Mouse (Mus musculus) forebrain, embryonic 12.5 days (tissue): Measurements from ENCODE around the gene Elfn2. TPM values are rescaled to one million over a fixed set of nuclear protein-coding genes. Genes with fewer than 3 reads are reported as not detected.
A peak's percentile ranks its signal among the peaks of the same experiment; 100 is the strongest.

Experiments
- ATAC-seq: fragments of 200-750 bp; cut with Nextera tagmentation; 2 replicates; pipeline ENCODE4 v1.8.0; 2017; ENCODE audit warnings: moderate TSS enrichment; ENCODE audit not compliant: low FRiP score
- H3K27ac ChIP-seq: fragments of 300-500 bp; sonication (generic); 2 replicates; pipeline ENCODE4 v1.5.1; 2016; ENCODE audit warnings: mild to moderate bottlenecking
- H3K27me3 ChIP-seq: fragments of 300-500 bp; sonication (generic); 2 replicates; pipeline ENCODE4 v1.6.1; 2016; ENCODE audit warnings: mild to moderate bottlenecking
- H3K36me3 ChIP-seq: fragments of 300-500 bp; sonication (generic); replicated peaks from 2 replicates; pipeline ENCODE4 v1.6.1; 2016; ENCODE audit warnings: mild to moderate bottlenecking
- H3K4me1 ChIP-seq: fragments of 300-500 bp; sonication (generic); 2 replicates; pipeline ENCODE4 v1.6.1; 2016
- H3K4me2 ChIP-seq: fragments of 300-500 bp; sonication (generic); 2 replicates; pipeline ENCODE4 v1.6.1; 2016; ENCODE audit warnings: mild to moderate bottlenecking, moderate library complexity
- H3K4me3 ChIP-seq: fragments of 300-500 bp; sonication (generic); replicated peaks from 2 replicates; pipeline ENCODE4 v1.5.1; 2016; ENCODE audit warnings: mild to moderate bottlenecking
- H3K9ac ChIP-seq: fragments of 300-500 bp; sonication (generic); 2 replicates; pipeline ENCODE4 v1.6.1; 2016; ENCODE audit warnings: mild to moderate bottlenecking
- H3K9me3 ChIP-seq: fragments of 300-500 bp; sonication (generic); 2 replicates; pipeline ENCODE4 v1.6.1; 2016
- WGBS: fragments of 180-500 bp; shearing (Covaris S2); methylation state at CpG from one replicate; pipeline ENCODE4 v1.1.7; 2016; 5-methylcytosine and 5-hydroxymethylcytosine counted together
- polyA plus RNA-seq: library from polyadenylated mRNA; unstranded; fragments of >200 nt; fragmentation: Nextera tagmentation; extraction: Ambion mirVana; gene quantifications from 2 replicates; pipeline ENCODE4 v1.2.1, GENCODE M21; 2016

Gene Elfn2
- polyA plus RNA-seq = 1.2 TPM in 2 replicates

DNA sequence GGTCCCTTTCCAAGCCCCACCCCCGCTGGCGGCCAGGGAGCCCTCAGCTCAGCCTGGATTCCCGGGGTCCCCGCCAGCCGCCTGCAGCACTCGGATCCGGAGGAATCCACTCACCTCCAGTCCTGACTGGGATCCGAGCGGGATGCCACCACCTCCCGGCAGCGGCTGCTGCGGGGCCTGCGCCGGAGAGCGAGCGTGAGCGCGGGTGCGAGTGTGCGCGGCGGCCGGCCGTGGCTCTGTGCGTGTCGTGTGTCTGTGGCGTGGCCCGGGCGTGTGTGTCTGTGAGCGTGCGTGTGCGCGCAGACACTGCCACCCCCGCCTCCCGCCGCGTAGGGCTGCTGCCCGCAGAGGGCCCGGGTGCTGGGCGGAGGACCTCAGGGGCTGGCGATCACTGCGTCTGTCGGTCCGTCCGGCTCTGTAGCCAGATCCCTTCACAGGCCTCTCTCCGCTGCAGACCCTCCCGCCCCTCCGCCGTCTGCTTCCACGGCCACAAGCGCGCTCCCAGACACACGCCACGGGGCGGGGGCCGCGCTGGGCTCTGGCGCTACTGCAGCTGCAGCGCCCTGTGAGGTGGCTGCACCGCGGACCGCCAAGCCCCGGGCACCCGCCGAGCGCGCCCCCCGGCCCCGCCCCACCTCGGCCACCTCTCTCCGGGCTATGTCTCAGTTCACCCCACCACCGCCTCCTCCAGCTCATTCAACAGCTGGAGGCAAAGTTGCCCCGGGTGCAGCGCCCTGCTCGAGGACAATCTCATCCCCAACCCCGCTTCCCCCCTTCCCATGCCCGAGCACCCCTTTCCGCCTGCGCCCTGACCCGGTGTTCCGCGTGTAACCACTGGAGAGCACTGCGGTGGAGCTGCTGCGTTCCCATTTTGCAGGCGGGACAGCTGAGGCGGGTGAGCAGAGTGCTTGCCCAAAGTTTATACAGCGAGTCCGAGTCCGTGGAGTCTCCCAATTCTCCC lies at the start of gene Elfn2:
Gene Elfn2 (minus strand): TSS at position 482 of the 961 bp plus-strand sequence.
- Histone ChIP-seq H3K27ac (no peak within 1 kb of the TSS), H3K9me3 (no peaks in the 10 kb centered on the region), H3K36me3 (no peaks in the 10 kb centered on the region), H3K4me1 (peaks cover 25% of the 10 kb centered on the region), H3K4me2 (peak within 1 kb of the TSS; percentile 97), H3K4me3 (peak within 1 kb of the TSS; percentile 61), H3K27me3 (peaks cover 73% of the 10 kb centered on the region), H3K9ac (peak within 1 kb of the TSS; percentile 65)
- peak; percentile 44 for ATAC-seq
- WGBS = 1% methylated on average over 84 of the region's 89 CpGs

DNA sequence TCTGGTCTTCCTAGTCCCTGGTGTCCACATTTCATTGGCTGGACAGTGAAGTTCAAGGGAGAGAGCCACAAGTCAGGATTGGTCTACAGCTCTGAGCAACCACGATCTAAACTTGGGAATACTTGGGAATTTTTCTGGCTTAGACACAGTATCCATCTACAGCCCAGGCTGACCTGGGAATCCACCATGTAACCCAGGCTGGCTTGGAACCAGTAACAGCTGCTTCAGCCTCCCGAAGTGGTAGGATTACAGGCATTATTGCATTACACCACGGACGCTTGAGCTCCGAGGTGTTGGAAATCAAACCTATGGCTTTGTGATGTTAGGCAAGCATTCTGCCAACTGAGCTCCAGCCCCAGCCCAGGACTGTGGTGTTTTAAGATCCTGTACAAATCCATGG lies 45.1 kb upstream of the Elfn2 start:
- peaks cover 46% of the 10 kb centered on the region for H3K4me1 ChIP-seq

DNA sequence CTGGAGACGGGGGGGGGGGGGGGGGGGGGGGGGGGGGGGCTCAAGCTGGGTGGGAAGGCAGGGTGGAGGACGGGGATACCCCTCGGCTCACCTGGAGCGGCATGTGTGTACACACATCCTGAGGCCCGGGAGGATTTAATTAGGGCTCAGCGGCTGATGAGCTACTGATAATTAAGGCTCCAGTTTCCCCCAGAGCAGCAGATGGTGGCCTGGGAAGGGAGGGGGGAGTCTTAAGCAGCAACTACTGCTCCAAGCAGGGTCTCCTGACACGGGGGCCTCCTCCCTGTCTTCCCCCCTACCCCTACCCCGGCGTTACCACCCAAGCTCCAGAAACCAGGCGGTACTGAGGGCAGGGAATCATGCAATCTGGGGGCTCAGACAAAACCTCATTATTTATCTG lies 44.6 kb upstream of the Elfn2 start:
- H3K4me1 ChIP-seq = peaks cover 41% of the 10 kb centered on the region
- WGBS = 29% methylated on average over 9 of the region's 10 CpGs

More for the DNA sequence above, 45.1 kb upstream of the Elfn2 start:
- no peak overlapping the region for H3K4me2 ChIP-seq
- H3K27me3 ChIP-seq = no peaks in the 10 kb centered on the region
- WGBS = 75% methylated on average over 5 of the region's 5 CpGs
- peaks cover 86% of the 10 kb centered on the region for H3K36me3 ChIP-seq
- peak; percentile 7; the same call in 1 of the 2 replicates for ATAC-seq
- peak overlapping the region; percentile 83 for H3K27ac ChIP-seq
- no peak overlapping the region for H3K4me3 ChIP-seq
- no peak overlapping the region for H3K9ac ChIP-seq
- no peaks in the 10 kb centered on the region for H3K9me3 ChIP-seq

DNA sequence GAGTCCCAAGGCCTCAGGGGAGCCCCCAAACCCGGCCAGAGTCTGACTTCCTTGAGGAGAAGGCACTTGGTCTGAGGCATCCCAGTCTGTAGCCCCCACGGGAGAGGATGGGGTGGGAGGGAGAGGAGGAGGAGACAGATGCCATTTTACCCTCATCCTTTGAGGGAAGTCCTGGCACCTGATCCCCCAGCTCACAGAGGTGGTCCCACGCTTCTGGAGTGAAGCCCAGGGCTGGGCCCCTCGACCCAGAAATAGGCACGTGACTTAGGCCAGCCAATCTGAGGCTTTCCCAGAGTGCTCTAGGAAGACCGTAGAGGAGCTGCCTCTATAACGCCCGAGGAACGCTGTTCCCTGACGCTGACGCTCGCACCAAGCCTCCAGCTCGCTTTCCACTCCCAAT lies 42.5 kb upstream of the Elfn2 start:
- 86% methylated on average over 13 of the region's 13 CpGs for WGBS
- Histone ChIP-seq H3K9me3 (no peaks in the 10 kb centered on the region), H3K27me3 (no peaks in the 10 kb centered on the region), H3K4me2 (no peak overlapping the region), H3K4me1 (peaks cover 28% of the 10 kb centered on the region), H3K36me3 (peaks cover 87% of the 10 kb centered on the region), H3K27ac (no peak overlapping the region), H3K4me3 (no peak overlapping the region), H3K9ac (no peak overlapping the region)
- no peak for ATAC-seq

More for the DNA sequence above, 44.6 kb upstream of the Elfn2 start:
- Histone ChIP-seq H3K9me3 (no peaks in the 10 kb centered on the region), H3K9ac (no peak overlapping the region), H3K4me3 (no peak overlapping the region), H3K27ac (peak overlapping the region; percentile 83), H3K27me3 (no peaks in the 10 kb centered on the region), H3K36me3 (peaks cover 86% of the 10 kb centered on the region), H3K4me2 (no peak overlapping the region)
- peak; percentile 81 for ATAC-seq

DNA sequence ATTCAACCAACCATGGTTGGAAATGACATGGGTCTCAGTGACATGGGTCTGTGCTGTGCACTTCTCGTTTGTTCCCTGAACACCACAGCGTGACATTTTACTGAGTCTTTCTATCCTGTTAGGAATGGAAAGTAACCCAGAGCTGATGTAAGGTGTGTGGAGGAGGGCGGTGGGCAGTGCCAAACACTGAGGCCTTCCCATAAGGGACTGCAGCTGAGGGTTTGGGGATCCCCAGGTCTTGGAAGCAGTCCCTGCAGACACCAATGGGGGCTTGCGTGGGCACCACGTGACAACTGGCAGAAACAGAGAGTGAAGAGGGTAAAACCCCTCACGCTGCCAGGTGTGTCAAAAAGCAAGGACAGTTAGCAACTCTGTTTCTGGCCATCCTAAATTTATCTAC lies 39.6 kb upstream of the Elfn2 start:
- Histone ChIP-seq H3K36me3 (peaks cover 76% of the 10 kb centered on the region), H3K4me3 (no peak overlapping the region), H3K27me3 (no peaks in the 10 kb centered on the region), H3K27ac (no peak overlapping the region), H3K9ac (no peak overlapping the region), H3K4me1 (peaks cover 32% of the 10 kb centered on the region), H3K4me2 (no peak overlapping the region), H3K9me3 (no peaks in the 10 kb centered on the region)
- no peak for ATAC-seq
- 90% methylated on average over 6 of the region's 6 CpGs for WGBS

DNA sequence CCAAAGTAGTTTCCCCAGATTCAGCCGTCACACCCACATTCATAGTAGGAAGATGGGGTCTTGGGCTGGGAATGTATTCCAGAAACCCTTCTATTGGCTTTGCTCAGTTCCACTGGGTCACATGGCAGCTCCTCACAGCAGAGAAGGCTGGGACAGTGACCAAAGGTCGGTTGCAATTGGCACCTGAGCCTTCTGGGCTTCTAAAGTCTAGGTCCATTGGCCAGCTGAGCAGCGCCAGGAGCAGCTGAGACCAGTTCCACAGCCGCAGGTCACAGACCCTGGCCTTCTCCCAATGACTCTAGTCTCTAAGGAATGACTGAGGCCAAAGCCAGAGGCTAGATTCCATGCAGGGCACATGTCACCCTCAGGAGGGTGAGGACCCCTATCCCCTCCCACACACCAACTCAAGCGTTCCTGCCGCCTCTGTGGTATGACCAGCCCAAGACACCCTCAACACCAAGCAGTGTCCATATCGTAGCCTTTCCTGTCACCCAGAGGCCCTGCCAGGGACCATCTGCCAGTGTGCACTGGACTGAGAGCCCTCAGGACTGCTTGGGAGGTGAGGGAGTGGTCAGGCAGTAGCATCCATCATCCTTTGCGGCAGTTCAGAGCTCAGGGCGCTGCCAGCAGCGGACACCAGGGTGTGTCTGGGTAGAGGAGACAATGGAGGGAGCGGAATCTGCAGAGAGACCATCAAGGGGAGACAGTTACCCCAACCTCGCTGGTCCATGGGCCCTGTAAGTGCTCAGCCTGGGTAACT lies 37.6 kb upstream of the Elfn2 start:
- H3K27ac ChIP-seq = peak overlapping the region; percentile 56; the same call in 1 of the 2 replicates

DNA sequence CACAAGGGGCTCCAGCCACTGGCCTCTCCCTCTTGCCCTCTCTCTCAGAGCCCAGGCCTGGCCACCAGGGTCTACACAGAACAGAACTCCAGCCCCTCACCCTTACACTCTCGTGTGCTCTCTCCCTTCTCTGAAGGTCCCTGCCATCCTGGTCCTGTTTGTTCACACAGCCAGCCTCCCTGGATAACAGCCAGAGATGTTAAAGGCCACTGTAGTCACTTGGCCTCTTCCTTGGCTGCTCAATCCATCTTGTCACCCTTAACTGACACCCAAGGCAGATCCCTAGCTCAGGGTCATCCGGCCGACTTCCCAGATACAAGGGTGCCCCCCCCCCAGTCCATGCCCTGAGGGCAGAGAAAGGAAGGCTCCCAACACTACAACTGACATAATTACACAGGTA lies 36.7 kb upstream of the Elfn2 start:
- Histone ChIP-seq H3K9ac (no peak overlapping the region), H3K4me1 (peaks cover 36% of the 10 kb centered on the region), H3K27ac (peak overlapping the region; percentile 70), H3K36me3 (peaks cover 50% of the 10 kb centered on the region), H3K27me3 (no peaks in the 10 kb centered on the region), H3K4me2 (no peak overlapping the region), H3K4me3 (no peak overlapping the region), H3K9me3 (no peaks in the 10 kb centered on the region)
- no peak for ATAC-seq
- 86% methylated on average over 3 of the region's 3 CpGs for WGBS

More for the DNA sequence above, 37.6 kb upstream of the Elfn2 start:
- peaks cover 59% of the 10 kb centered on the region for H3K36me3 ChIP-seq
- H3K4me1 ChIP-seq = peaks cover 27% of the 10 kb centered on the region
- WGBS = 85% methylated on average over 12 of the region's 12 CpGs
- no peaks in the 10 kb centered on the region for H3K9me3 ChIP-seq
- no peak overlapping the region for H3K4me3 ChIP-seq
- H3K4me2 ChIP-seq = no peak overlapping the region
- no peak overlapping the region for H3K9ac ChIP-seq
- H3K27me3 ChIP-seq = no peaks in the 10 kb centered on the region
- ATAC-seq = no peak

DNA sequence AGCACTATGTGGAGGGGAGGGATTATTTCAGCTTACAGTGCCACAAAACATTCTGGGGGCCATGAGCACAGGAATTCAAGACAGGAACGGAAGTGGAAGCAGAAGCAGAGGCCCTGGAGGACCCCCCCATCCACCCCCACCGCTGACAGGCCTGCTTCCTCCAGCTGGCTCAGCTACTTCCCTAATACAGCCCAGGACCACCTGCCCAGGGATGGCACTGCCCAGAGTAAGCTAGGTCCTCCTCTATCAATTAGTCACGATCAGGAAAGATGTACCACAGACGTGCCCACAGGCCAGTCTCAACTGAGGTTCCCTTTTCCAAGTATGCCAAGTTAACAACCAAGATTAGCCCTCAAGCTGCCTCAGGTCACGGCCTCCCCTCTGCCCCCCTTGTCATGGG lies 35.6 kb upstream of the Elfn2 start:
- H3K36me3 ChIP-seq = peaks cover 39% of the 10 kb centered on the region
- no peak overlapping the region for H3K4me2 ChIP-seq
- no peak for ATAC-seq
- H3K9ac ChIP-seq = no peak overlapping the region
- no peak overlapping the region for H3K4me3 ChIP-seq
- no peaks in the 10 kb centered on the region for H3K9me3 ChIP-seq
- H3K4me1 ChIP-seq = peaks cover 40% of the 10 kb centered on the region
- no peaks in the 10 kb centered on the region for H3K27me3 ChIP-seq
- H3K27ac ChIP-seq = peak overlapping the region; percentile 70
- WGBS = 88% methylated on average over 5 of the region's 5 CpGs

DNA sequence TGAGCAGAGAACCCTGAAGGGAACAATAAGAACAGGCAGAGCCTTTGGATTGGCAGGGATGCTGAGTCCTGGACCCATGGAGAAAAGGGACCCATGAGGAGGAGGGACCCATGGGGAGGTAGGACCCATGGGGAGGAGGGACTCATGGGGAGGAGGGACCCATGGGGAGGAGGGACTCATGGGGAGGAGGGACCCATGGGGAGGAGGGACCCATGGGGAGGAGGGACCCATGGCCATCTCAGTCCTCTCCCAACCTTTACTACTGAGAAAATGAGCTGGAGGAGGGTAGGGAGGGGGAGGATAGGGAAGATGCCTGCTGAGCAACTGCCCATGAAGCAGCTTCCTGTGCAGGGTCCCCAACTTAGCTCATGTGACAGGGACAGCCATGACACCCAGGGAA lies 34.4 kb upstream of the Elfn2 start:
- Histone ChIP-seq H3K27ac (no peak overlapping the region; the same call in 1 of the 2 replicates), H3K4me3 (no peak overlapping the region), H3K4me2 (no peak overlapping the region), H3K36me3 (peaks cover 27% of the 10 kb centered on the region), H3K4me1 (peaks cover 40% of the 10 kb centered on the region), H3K27me3 (no peaks in the 10 kb centered on the region), H3K9ac (no peak overlapping the region), H3K9me3 (no peaks in the 10 kb centered on the region)
- no peak for ATAC-seq

DNA sequence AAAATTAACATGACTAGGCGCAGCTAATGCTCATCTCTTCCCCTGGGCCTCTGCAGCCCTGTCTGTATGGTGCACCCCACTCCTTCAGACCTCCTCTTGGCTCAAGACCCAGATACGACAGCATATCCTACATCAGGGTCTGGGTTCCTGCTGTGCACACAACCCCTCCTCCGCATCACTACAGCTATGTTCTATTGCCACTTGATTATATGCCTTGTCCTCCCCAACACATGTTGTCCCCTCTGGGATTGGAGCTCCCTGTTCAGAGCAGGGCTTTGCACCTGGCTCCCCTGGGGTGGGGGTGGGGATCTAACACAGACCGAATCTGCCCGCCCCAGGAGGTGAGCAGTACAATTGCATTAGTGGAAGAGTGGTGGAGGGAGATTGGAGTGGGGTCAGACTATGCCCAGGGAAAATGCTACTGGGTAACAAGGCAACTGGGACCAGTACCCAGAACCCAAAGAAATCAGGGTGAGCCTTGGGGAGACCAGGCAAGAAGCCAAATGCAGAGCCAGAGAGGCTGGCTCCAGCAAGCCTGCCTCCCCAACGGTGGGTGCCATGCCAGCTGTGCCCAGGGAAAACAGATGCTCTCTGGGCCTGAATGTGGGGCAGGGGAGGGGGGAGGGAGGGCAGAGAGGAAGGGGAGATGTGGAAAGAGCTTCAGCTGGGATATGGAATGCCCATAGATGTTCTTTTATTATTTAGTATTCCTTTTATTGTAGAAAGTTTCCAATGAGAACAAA lies 32.2 kb upstream of the Elfn2 start:
- H3K4me2 ChIP-seq = no peak overlapping the region
- peaks cover 6% of the 10 kb centered on the region; the same call in 1 of the 2 replicates for H3K36me3 ChIP-seq
- no peak overlapping the region for H3K4me3 ChIP-seq
- peak overlapping the region; percentile 75 for H3K27ac ChIP-seq
- H3K9ac ChIP-seq = no peak overlapping the region
- no peaks in the 10 kb centered on the region for H3K9me3 ChIP-seq
- no peaks in the 10 kb centered on the region for H3K27me3 ChIP-seq
- 55% methylated on average over 6 of the region's 6 CpGs for WGBS
- ATAC-seq = peak; percentile 45; the same call in 1 of the 2 replicates
- H3K4me1 ChIP-seq = peaks cover 37% of the 10 kb centered on the region

DNA sequence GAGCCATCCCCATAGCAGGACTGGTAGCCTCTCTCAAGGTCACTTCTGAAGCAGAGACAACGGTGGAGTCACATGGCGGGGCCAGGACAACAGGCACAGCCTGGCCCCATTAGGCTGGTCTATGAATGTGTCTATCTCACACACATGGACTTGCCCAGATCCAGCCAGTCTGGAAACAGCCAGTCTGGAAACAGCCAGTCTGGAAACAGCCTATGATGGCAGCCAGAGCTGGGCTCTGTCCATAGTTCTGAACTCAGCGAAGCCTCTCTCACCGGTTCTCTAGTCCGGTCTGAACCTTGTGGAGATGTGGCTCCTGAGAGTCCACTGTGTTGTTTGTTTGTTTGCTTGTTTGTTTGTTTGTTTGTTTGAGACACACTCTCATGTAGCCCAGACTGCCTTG lies 31.3 kb upstream of the Elfn2 start:
- Histone ChIP-seq H3K4me1 (peaks cover 28% of the 10 kb centered on the region), H3K9me3 (no peaks in the 10 kb centered on the region), H3K27me3 (no peaks in the 10 kb centered on the region), H3K4me3 (no peak overlapping the region), H3K36me3 (no peaks in the 10 kb centered on the region), H3K9ac (no peak overlapping the region), H3K4me2 (no peak overlapping the region), H3K27ac (no peak overlapping the region; the same call in 1 of the 2 replicates)
- no peak for ATAC-seq
- WGBS = 62% methylated on average over 5 of the region's 5 CpGs

DNA sequence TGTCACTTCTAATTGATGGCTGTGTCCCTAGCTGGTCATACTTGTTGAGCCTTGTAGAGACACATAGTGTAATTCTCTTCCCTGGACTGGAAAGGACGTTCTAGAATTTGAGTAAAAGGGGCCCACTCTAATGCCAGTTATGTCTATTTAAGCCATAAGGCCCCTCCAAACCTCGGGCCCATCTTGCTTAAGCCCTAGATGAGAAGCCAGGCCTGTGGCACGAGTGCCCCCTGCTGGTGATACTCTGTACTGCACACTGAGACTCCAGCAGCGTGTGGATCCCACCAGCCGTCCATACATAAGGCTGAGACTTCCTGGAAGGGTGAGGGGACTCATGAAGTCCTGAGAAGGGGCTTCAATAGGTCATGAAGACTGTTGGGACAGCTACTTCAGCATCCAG lies 25.6 kb upstream of the Elfn2 start:
- H3K9ac ChIP-seq = no peak overlapping the region
- H3K27ac ChIP-seq = peak overlapping the region; percentile 25; the same call in 1 of the 2 replicates
- no peak overlapping the region for H3K4me3 ChIP-seq
- 0 out of 2 replicates have a peak, but pooled peaks cover 8% of the 10 kb centered on the region for H3K4me1 ChIP-seq
- WGBS = 1% methylated on average over 5 of the region's 5 CpGs
- no peaks in the 10 kb centered on the region for H3K9me3 ChIP-seq
- H3K36me3 ChIP-seq = no peaks in the 10 kb centered on the region
- H3K4me2 ChIP-seq = no peak overlapping the region
- no peaks in the 10 kb centered on the region for H3K27me3 ChIP-seq
- peak; percentile 53 for ATAC-seq
